In genomic region chrX:104952809-104953208, GRCm38 (mm10) we compare ENCODE assay signal across 5 mouse cellular contexts.
DNase-seq lines count a peak whose midpoint lies in the region; ATAC-seq and TF ChIP-seq lines count a peak whose summit lies in the region.
"Not testable (repeated sequence)": the region's sequence is repeated elsewhere in the genome, so short reads cannot be mapped to it uniquely, and the experiment has no call there.

No protein-coding gene starts in this region.

- not testable (repeated sequence) for H3K4me1 ChIP-seq in forebrain, embryonic 11.5 days (replicated peaks; ENCODE audit: control insufficient read depth, insufficient read depth, low read length); forebrain, embryonic 13.5 days; forebrain, embryonic 15.5 days; forebrain, postnatal 0 days (ENCODE audit: insufficient read depth); midbrain, embryonic 16.5 days (ENCODE audit: control insufficient read depth, insufficient read depth, low read length)

- H3K9me3 ChIP-seq in forebrain, embryonic 11.5 days (ENCODE audit: control insufficient read depth, low read length); forebrain, embryonic 13.5 days (replicated peaks); forebrain, embryonic 15.5 days; forebrain, postnatal 0 days (ENCODE audit: low read length); midbrain, embryonic 16.5 days (replicated peaks; ENCODE audit: control insufficient read depth, low read length, poor library complexity, severe bottlenecking): not testable (repeated sequence)

- H3K9ac ChIP-seq in forebrain, embryonic 11.5 days (ENCODE audit: low read length); forebrain, embryonic 13.5 days; forebrain, embryonic 15.5 days (replicated peaks); forebrain, postnatal 0 days; midbrain, embryonic 16.5 days (ENCODE audit: low read depth, low read length): not testable (repeated sequence)

- peaks cover 15% of the 10 kb centered on the region; the same call in 1 of the 2 replicates for H3K27me3 ChIP-seq in forebrain, embryonic 11.5 days (ENCODE audit: control insufficient read depth, insufficient read depth, low read length)
- H3K27me3 ChIP-seq in forebrain, embryonic 13.5 days = peaks cover 42% of the 10 kb centered on the region
- H3K27me3 ChIP-seq in forebrain, embryonic 15.5 days = peaks cover 14% of the 10 kb centered on the region; the same call in 1 of the 2 replicates
- not testable (repeated sequence) for H3K27me3 ChIP-seq in forebrain, postnatal 0 days (ENCODE audit: insufficient read depth, low read length); midbrain, embryonic 16.5 days (ENCODE audit: control insufficient read depth, insufficient read depth, low read depth, low read length)

- DNase-seq in forebrain, embryonic 11.5 days (ENCODE audit: low spot score); forebrain, postnatal 0 days: not testable (repeated sequence)

- not testable (repeated sequence) for TF ChIP-seq CTCF in forebrain, postnatal 0 days (IDR thresholded peaks at IDR 0.05; ENCODE audit: low read depth)

- peak; percentile 51; the same call in 1 of the 2 replicates for ATAC-seq in forebrain, embryonic 11.5 days (replicated peaks; ENCODE audit: low FRiP score)
- peak; percentile 57 for ATAC-seq in forebrain, embryonic 13.5 days
- ATAC-seq in forebrain, embryonic 15.5 days (replicated peaks) = peak; percentile 61; the same call in 1 of the 2 replicates
- 0 out of 2 replicates have a peak, but pooled peaks have one; percentile 20 for ATAC-seq in forebrain, postnatal 0 days
- ATAC-seq in midbrain, embryonic 16.5 days = peak; percentile 32; the same call in 1 of the 2 replicates

- not testable (repeated sequence) for H3K36me3 ChIP-seq in forebrain, embryonic 11.5 days (ENCODE audit: control insufficient read depth, insufficient read depth, low read length); forebrain, embryonic 13.5 days (ENCODE audit: poor library complexity, severe bottlenecking); forebrain, embryonic 15.5 days; forebrain, postnatal 0 days (ENCODE audit: insufficient read depth); midbrain, embryonic 16.5 days (ENCODE audit: control insufficient read depth, insufficient read depth, low read length)

- WGBS in forebrain, embryonic 11.5 days = 22% methylated on average over 4 of the region's 5 CpGs
- WGBS in forebrain, embryonic 13.5 days = 30% methylated on average over 4 of the region's 5 CpGs
- 22% methylated on average over 4 of the region's 5 CpGs for WGBS in forebrain, embryonic 15.5 days
- WGBS in forebrain, postnatal 0 days = 20% methylated on average over 4 of the region's 5 CpGs
- 21% methylated on average over 3 of the region's 5 CpGs for WGBS in midbrain, embryonic 16.5 days

- H3K27ac ChIP-seq in forebrain, embryonic 11.5 days (ENCODE audit: low read depth, low read length); forebrain, embryonic 13.5 days; forebrain, embryonic 15.5 days (replicated peaks); forebrain, postnatal 0 days (ENCODE audit: low read depth, low read length); midbrain, embryonic 16.5 days (ENCODE audit: low read length): not testable (repeated sequence)

- H3K4me2 ChIP-seq in forebrain, embryonic 11.5 days (ENCODE audit: low read depth, low read length, severe bottlenecking); forebrain, embryonic 13.5 days; forebrain, embryonic 15.5 days (replicated peaks); forebrain, postnatal 0 days (ENCODE audit: low read depth); midbrain, embryonic 16.5 days (ENCODE audit: low read length): not testable (repeated sequence)

- not testable (repeated sequence) for H3K4me3 ChIP-seq in forebrain, embryonic 11.5 days (ENCODE audit: low read depth, low read length); forebrain, embryonic 13.5 days; forebrain, embryonic 15.5 days; forebrain, postnatal 0 days (ENCODE audit: low read depth, low read length); midbrain, embryonic 16.5 days (ENCODE audit: low read depth, low read length)
